Mouse (Mus musculus) gastrocnemius, adult 2 months (tissue): Measurements from ENCODE around the gene Gm42791. TPM values are rescaled to one million over a fixed set of nuclear protein-coding genes. Genes with fewer than 3 reads are reported as not detected.

ENCODE experiments used
- DNase-seq: peaks from one replicate; pipeline ENCODE4 v3.0.0; 2022
- H3K27ac ChIP-seq: fragments of 200-600 bp; 2 replicates; pipeline ENCODE4 v1.8.1; 2022; ENCODE audit warnings: mild to moderate bottlenecking
- H3K4me3 ChIP-seq: fragments of 200-600 bp; 2 replicates; pipeline ENCODE4 v1.8.1; 2022; ENCODE audit warnings: mild to moderate bottlenecking, moderate library complexity
- CTCF ChIP-seq: fragments of 200-600 bp; IDR thresholded peaks from 2 replicates; pipeline ENCODE4 v1.8.1; 2022; ENCODE audit warnings: antibody characterized with exemption, mild to moderate bottlenecking, moderate library complexity
- intact Hi-C: fragments of 180-260 bp; cut with DNase I; formaldehyde crosslinking; loops from one replicate; pipeline ENCODE4 v1.15.1; 2025
- long read RNA-seq, 2 experiments: library from polyadenylated mRNA; stranded (forward); transcript quantifications; one replicate each; pipeline ENCODE4 v2.0.0; 2021
- total RNA-seq, 2 experiments: library from RNA; stranded (reverse); gene quantifications; 2 replicates each; pipeline ENCODE4 v1.2.3; 2021

Gm42791 gene
- 1 to 10 TPM; 2.8 to 5.1 TPM for total RNA-seq
- long read RNA-seq, experiment 1, result 0 reads
- long read RNA-seq, experiment 2, partial matches to known transcripts, result 0 of 2 reads
- long read RNA-seq, experiment 2, other reads (novel, unspliced or antisense), result 2 of 2 reads

DNA sequence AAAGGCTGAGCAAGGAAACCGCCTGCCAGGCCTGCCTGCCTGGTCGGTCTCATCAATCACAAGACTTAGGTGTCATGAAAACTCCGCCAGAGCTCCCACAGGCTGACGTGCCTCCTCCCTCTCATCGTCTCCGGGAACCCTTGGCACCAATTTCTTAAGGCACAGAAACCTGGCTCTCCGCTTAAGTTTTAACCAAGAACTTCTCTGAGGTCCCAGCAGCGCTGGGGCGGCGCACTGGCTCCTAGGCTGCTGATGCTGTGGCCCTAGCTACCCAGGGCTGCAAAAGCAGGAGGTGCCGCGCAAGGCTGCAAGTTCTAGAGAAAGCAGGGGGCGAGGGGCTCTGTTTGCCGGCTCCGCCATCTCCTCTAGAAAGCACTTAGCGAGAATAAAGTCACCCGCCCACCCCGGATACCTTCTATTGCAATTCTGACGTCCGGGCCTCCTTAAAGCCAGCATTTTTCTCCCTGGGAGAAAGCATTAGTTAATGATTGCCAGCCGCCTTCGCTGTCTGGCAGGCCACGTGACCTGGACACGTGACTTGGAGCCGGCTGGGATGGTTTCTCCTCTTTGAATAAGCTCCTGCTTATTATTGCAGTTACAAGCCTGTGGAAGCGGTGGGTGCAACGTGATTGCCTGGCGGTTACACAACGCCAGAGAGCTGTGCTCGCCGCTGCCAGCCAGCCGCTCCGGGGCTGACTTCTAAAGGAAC, at the start of gene Gm42791:
Gene Gm42791 (minus strand): TSS at position 442 of the 709 bp plus-strand sequence.
- Histone ChIP-seq H3K4me3 (peak within 1 kb of the TSS; percentile 82), H3K27ac (peak within 1 kb of the TSS; percentile 96)
- TF ChIP-seq CTCF, result no peak
- intact Hi-C loops, result no loop called here
- DNase-seq, result peak; percentile 98

DNA sequence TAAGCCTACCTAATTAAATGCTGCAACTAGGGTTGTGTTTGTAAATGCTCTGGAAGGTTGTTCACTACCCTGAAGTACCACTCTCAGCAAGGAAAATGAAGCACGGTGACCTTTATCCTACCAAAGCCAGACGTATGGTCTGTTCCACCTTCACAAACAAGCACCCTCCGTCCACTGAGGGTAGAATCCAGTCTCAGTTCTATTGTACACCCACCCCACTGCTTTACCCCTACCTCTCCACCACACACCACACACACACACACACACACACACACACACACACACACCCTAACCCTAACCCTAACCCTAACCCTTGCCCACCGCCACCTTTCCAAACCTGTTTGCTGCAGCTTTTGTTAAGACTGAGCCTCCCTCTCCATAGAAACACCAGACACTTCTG, 49.1 kb upstream of the Gm42791 start:
- no peak for TF ChIP-seq CTCF
- H3K27ac ChIP-seq, result no peak overlapping the region
- no peak for DNase-seq
- intact Hi-C loops, result loop anchor here (10.0 kb wide), 1 partner anchor 139 kb away; no protein-coding TSS in a partner anchor
- no peak overlapping the region for H3K4me3 ChIP-seq

DNA sequence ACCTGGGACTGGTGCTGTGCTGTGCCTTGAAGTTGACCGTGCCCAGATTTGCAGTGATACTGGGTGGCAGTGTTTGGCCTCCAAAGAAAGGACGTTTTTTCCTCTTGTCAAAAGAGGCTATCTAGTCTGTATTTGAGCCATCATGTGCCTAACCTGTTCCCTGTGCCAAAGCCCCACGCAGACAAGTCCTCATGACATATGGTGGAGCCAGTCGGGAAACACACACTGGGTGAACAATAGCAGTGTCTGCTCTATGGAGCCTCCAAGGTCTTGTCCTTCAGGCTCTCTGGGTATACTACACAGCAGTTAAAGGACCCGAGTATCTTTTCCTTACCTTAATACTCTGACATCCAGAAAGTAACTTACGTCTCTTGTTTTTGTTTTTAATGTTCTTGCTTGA, 48.3 kb upstream of the Gm42791 start:
- H3K4me3 ChIP-seq, result no peak overlapping the region
- intact Hi-C loops, result loop anchor here (10.0 kb wide), 1 partner anchor 138 kb away; no protein-coding TSS in a partner anchor
- no peak for TF ChIP-seq CTCF
- no peak for DNase-seq
- no peak overlapping the region for H3K27ac ChIP-seq

DNA sequence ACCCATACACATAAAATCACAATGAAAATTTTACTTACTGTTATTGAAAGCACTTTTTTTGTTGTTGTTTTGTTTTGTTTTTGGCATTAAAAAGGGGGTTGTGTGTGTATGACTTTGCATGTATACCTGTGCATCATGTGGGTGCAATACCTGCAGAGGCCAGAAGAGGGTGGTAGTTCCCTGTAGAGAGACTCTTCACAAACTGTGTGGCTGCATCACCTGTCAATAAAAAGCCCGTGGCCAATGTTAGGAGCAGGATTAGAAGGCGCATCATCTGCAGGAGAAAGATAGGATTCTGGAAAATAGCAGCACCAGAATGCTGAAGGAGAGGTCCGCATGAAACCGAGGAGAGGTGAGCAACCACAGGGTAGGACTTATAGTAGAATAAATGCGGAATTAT, 44.9 kb upstream of the Gm42791 start:
- TF ChIP-seq CTCF, result peak; percentile 51
- no peak overlapping the region for H3K4me3 ChIP-seq
- intact Hi-C loops, result loop anchor here (10.0 kb wide), 1 partner anchor 135 kb away; no protein-coding TSS in a partner anchor

DNA sequence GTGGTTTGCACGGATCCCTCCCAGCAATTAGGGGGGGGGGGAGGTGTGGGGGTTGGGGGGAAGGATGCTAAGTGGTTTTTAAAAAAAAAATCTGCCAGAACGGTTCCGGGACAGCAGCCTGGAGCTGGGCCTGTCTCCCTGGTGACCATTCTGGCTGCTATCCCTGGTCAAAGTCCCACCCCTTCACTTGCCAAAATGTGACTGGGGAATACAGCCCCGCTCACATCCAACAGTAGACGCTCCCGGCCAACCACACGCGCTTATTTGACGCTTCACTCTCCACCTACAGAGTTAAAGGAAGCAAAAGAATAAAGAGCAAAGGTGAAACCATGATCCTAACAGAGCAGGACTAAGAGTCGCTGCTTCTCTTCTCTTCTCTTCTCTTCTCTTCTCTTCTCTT, 42.8 kb upstream of the Gm42791 start:
- peak; percentile 78 for DNase-seq
- intact Hi-C loops, result no loop called here
- peak overlapping the region; percentile 41 for H3K4me3 ChIP-seq
- TF ChIP-seq CTCF, result no peak
- H3K27ac ChIP-seq, result peak overlapping the region; percentile 66

More for the DNA sequence above, 44.9 kb upstream of the Gm42791 start:
- DNase-seq, result no peak
- no peak overlapping the region for H3K27ac ChIP-seq

DNA sequence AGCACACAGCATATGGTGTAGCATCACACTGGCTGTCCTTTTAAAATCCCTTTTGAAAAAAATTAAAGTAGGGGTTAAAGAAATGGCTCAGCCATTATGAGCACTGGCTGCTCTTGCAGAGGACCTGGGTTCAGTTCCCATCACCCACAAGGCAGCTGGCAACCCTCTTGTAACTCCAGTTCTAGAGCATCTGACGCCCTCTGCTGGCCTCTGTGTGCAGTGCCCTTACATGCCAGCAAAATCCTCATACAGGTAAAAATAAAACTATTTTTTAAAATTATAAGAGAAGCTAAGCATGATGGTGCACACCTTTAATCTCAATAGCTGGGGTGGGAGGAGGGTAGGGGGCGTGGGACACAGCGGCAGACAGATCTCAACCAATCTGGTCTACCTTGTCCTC, 42.0 kb upstream of the Gm42791 start:
- H3K4me3 ChIP-seq, result no peak overlapping the region
- peak overlapping the region; percentile 66 for H3K27ac ChIP-seq
- no peak for DNase-seq
- intact Hi-C loops, result no loop called here
- TF ChIP-seq CTCF, result peak; percentile 35; the same call in 1 of the 2 replicates

DNA sequence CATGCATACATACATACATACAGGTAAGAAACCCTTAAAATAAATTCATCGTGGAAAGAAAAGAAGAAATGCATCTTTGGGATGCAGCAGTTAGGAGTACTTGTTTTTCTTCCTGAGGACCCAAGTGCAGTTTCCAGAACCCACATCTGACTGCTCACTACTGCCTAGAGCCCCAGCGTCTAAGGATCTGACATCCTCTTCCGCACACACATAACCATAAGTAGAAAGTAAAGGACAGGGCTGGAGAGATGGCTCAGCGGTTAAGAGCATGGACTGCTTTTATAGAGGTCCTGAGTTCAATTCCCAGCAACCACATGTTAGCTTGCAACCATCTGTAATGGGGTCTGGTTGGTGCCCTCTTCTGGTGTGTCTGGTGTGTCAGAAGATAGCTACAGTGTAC, 37.5 kb upstream of the Gm42791 start:
- Histone ChIP-seq H3K4me3 (no peak overlapping the region), H3K27ac (peak overlapping the region; percentile 98)
- intact Hi-C loops, result no loop called here
- no peak for TF ChIP-seq CTCF
- DNase-seq, result no peak

DNA sequence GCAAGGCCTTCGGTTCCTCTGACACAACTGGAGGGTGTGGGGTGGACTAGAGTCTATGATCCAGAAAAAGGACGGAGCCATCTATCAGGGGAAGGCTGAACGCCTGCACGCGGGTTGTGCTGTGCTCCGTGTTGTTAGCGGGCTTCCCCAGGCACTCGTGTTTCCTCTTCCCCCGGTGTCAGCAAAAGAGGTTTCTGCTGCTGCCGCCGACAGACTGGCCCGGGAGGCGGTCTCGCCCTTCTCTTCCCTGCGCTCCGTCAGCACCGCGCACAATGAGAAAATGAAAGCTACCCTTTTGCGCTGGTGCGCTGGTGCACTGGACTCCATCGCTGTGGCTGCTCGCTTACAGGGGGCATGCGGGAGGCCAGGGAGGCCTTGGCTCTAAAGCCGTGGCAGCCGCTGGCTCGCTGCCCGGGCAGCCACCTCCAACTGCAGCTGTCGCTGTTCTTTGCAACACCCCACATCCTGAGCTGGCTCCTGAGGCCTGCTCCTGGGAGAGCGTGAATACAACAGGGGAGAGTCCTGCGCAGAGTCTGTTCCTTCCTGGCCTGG, 36.3 kb upstream of the Gm42791 start:
- Histone ChIP-seq H3K27ac (peak overlapping the region; percentile 98), H3K4me3 (peak overlapping the region; percentile 75)
- TF ChIP-seq CTCF, result no peak
- intact Hi-C loops, result loop anchor here (1.0 kb wide), 1 partner anchor 25 kb away; no protein-coding TSS in a partner anchor
- peak; percentile 90 for DNase-seq

DNA sequence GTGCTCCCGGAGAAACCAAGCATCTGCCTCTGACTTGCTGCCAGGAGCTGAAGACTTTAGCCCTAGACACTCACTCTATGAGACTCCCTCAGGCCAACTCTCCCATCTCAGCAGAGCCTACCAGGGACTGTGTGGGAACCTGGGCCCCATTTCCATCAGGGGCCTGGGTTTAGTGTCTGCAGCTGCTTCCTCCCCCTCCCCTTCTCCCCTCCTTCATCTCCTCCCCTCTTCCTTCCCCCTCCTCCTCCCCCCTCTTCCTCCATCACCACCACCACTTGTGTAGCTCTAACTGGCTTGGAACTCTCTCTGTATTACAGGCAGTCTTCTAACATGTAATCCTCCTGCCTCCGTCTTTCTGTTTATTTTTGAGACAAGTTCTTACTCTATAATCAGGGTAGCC, 35.2 kb upstream of the Gm42791 start:
- DNase-seq, result no peak
- no peak for TF ChIP-seq CTCF
- intact Hi-C loops, result no loop called here
- H3K27ac ChIP-seq, result peak overlapping the region; percentile 98
- no peak overlapping the region for H3K4me3 ChIP-seq

DNA sequence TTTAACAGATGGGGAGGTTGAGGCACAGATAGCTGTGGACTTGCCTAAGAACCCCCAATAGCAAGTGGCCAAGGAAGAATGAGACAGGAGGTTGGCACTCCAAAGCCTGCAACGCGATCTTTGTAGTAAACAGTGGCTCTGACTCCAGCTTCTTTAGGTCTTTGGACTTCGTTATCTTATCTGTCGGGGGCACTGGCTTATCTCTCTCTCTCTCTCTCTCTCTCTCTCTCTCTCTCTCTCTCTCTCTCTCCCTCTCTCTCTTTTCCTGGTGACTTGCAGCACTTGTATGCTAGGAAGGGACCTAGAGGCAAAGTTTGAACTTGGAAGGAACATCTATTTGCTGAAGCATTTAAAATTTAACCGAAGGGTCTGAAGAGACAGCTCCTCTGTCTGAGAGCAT, 33.4 kb upstream of the Gm42791 start:
- TF ChIP-seq CTCF, result no peak
- intact Hi-C loops, result no loop called here
- no peak overlapping the region for H3K4me3 ChIP-seq
- no peak overlapping the region for H3K27ac ChIP-seq
- no peak for DNase-seq

DNA sequence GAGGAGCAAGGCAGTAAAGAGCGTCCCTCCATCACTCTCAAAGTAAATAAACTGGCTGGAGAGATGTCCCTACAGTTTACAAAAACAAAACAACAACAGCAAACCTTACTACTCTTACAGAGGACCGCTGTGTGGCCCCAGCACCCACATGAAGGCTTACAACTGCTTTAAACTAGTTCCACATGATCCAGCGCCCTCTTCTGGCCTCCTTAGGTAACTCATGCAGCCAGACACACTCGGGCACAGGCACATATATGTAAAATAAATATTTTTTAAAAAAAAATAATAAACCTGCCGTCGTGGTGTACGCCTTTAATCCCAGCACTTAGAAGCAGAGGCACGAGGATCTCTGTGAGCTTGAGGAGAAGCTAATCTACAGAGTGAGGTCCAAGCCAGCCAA, 32.4 kb upstream of the Gm42791 start:
- DNase-seq, result no peak
- Histone ChIP-seq H3K4me3 (no peak overlapping the region), H3K27ac (no peak overlapping the region)
- intact Hi-C loops, result no loop called here
- peak; percentile 37; the same call in 1 of the 2 replicates for TF ChIP-seq CTCF

DNA sequence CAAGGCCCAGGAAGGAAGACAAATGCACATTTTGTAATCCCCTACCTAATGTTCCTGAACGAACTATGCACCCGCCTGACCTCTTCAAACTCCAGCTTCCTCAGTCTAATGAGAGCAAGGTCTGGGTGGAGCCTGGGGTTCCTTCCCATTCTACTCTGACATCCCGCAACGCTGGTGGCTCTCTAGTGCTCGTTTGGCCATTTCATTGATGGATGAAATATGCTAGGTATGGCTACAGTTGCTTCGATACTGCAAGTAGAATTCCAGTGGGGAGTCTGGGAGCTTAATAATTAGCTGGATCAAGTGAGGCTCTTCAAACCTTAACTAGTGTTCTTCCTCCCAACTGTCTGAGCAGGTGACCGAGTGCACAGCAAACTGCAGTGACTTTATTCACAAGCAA, 26.2 kb upstream of the Gm42791 start:
- Histone ChIP-seq H3K4me3 (no peak overlapping the region), H3K27ac (peak overlapping the region; percentile 81; the same call in 1 of the 2 replicates)
- intact Hi-C loops, result no loop called here
- no peak for DNase-seq
- no peak for TF ChIP-seq CTCF

DNA sequence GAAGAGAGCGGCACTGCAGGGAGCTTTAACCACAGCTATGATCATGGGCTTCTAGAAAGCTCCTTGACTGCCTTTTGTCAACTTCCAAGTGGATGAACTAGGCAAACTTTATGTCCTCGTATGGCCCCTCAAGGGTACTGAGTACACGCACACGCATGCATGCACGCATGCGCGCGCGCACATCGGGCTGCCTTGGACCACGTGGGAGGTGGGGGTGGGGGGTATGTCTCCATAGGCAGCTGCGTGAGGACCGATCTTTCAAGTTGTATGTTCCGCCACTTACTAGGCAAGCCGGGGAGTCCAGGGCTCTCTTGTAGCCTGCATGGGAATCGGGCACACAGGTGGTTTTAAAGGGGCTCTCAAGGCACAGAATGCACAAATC, 25.7 kb upstream of the Gm42791 start:
- Histone ChIP-seq H3K27ac (peak overlapping the region; percentile 81), H3K4me3 (peak overlapping the region; percentile 23)
- DNase-seq, result no peak
- no peak for TF ChIP-seq CTCF
- intact Hi-C loops, result no loop called here
